Mouse (Mus musculus): ENCODE measurements around the gene Oas1f. TPM values are rescaled to one million over a fixed set of nuclear protein-coding genes. Genes with fewer than 3 reads are reported as not detected.
"Not testable (repeated sequence)": the region's sequence is repeated elsewhere in the genome, so short reads cannot be mapped to it uniquely, and the experiment has no call there.

The Oas1f gene
- polyA plus RNA-seq, 1 experiment from 2014 or later, result not detected

- H3K36me3 ChIP-seq (ENCODE audit: control insufficient read depth, insufficient read depth, low read length); ATAC-seq (ENCODE audit: low FRiP score, low TSS enrichment); DNase-seq; H3K4me3 ChIP-seq (replicated peaks; ENCODE audit: low read depth, low read length); H3K4me2 ChIP-seq (ENCODE audit: low read length); H3K27me3 ChIP-seq (ENCODE audit: control insufficient read depth, insufficient read depth, low read length); H3K27ac ChIP-seq (replicated peaks; ENCODE audit: low read depth, low read length); H3K9ac ChIP-seq (replicated peaks; ENCODE audit: low read length); H3K9me3 ChIP-seq (ENCODE audit: control insufficient read depth, low read length); H3K4me1 ChIP-seq (ENCODE audit: control insufficient read depth, insufficient read depth, low read length): not testable (repeated sequence)
- WGBS, result 84% methylated on average over 2 of the region's 2 CpGs
These were observed 47.5 kb downstream of the Oas1f start for GRCm38 (mm10) chr5:120894692-120895091.

GRCm38 (mm10) chr5:120895231-120895900, 48.2 kb downstream of the Oas1f start:
- H3K4me3 ChIP-seq (replicated peaks; ENCODE audit: low read depth, low read length), result no peak overlapping the region
- ATAC-seq (ENCODE audit: low FRiP score, low TSS enrichment) (no peak), DNase-seq (peak; percentile 14)
- H3K9me3 ChIP-seq (ENCODE audit: control insufficient read depth, low read length), result no peaks in the 10 kb centered on the region
- H3K4me2 ChIP-seq (ENCODE audit: low read length), result no peak overlapping the region
- WGBS, result 82% methylated on average over 11 of the region's 11 CpGs
- H3K27ac ChIP-seq (replicated peaks; ENCODE audit: low read depth, low read length), result no peak overlapping the region
- H3K9ac ChIP-seq (replicated peaks; ENCODE audit: low read length), result no peak overlapping the region
- no peaks in the 10 kb centered on the region for H3K36me3 ChIP-seq (ENCODE audit: control insufficient read depth, insufficient read depth, low read length)
- no peaks in the 10 kb centered on the region for H3K27me3 ChIP-seq (ENCODE audit: control insufficient read depth, insufficient read depth, low read length)
- no peaks in the 10 kb centered on the region for H3K4me1 ChIP-seq (ENCODE audit: control insufficient read depth, insufficient read depth, low read length)

- WGBS, result 80% methylated on average over 6 of the region's 6 CpGs
- DNase-seq, result no peak
These were observed 51.1 kb downstream of the Oas1f start for GRCm38 (mm10) chr5:120898307-120898706.

GRCm38 (mm10) chr5:120898726-120899125, 51.6 kb downstream of the Oas1f start:
- Histone ChIP-seq H3K4me1 (ENCODE audit: control insufficient read depth, insufficient read depth, low read length) (no peaks in the 10 kb centered on the region), H3K9me3 (ENCODE audit: control insufficient read depth, low read length) (no peaks in the 10 kb centered on the region), H3K27ac (replicated peaks; ENCODE audit: low read depth, low read length) (no peak overlapping the region), H3K27me3 (ENCODE audit: control insufficient read depth, insufficient read depth, low read length) (no peaks in the 10 kb centered on the region), H3K36me3 (ENCODE audit: control insufficient read depth, insufficient read depth, low read length) (no peaks in the 10 kb centered on the region), H3K9ac (replicated peaks; ENCODE audit: low read length) (no peak overlapping the region), H3K4me3 (replicated peaks; ENCODE audit: low read depth, low read length) (no peak overlapping the region), H3K4me2 (ENCODE audit: low read length) (no peak overlapping the region)
- ATAC-seq (ENCODE audit: low FRiP score, low TSS enrichment), result no peak
- DNase-seq, result no peak

More at GRCm38 (mm10) chr5:120898307-120898706, 51.1 kb downstream of the Oas1f start:
- no peaks in the 10 kb centered on the region for H3K27me3 ChIP-seq (ENCODE audit: control insufficient read depth, insufficient read depth, low read length)
- ATAC-seq (ENCODE audit: low FRiP score, low TSS enrichment), result no peak
- no peak overlapping the region for H3K4me3 ChIP-seq (replicated peaks; ENCODE audit: low read depth, low read length)
- H3K4me2 ChIP-seq (ENCODE audit: low read length), result no peak overlapping the region
- H3K36me3 ChIP-seq (ENCODE audit: control insufficient read depth, insufficient read depth, low read length), result no peaks in the 10 kb centered on the region
- H3K9me3 ChIP-seq (ENCODE audit: control insufficient read depth, low read length), result no peaks in the 10 kb centered on the region
- no peak overlapping the region for H3K27ac ChIP-seq (replicated peaks; ENCODE audit: low read depth, low read length)
- no peak overlapping the region for H3K9ac ChIP-seq (replicated peaks; ENCODE audit: low read length)
- H3K4me1 ChIP-seq (ENCODE audit: control insufficient read depth, insufficient read depth, low read length), result no peaks in the 10 kb centered on the region

- Histone ChIP-seq H3K9ac (replicated peaks; ENCODE audit: low read length) (no peak overlapping the region), H3K4me3 (replicated peaks; ENCODE audit: low read depth, low read length) (no peak overlapping the region)
- 56% methylated on average over 1 of the region's 1 CpGs for WGBS
These were observed 53.5 kb downstream of the Oas1f start for GRCm38 (mm10) chr5:120900666-120901065.

GRCm38 (mm10) chr5:120902056-120902455, 54.9 kb downstream of the Oas1f start:
- whole genome bisulfite sequencing, result 91% methylated on average over 5 of the region's 5 CpGs
- Histone ChIP-seq H3K4me3 (replicated peaks; ENCODE audit: low read depth, low read length) (no peak overlapping the region), H3K4me2 (ENCODE audit: low read length) (no peak overlapping the region), H3K27me3 (ENCODE audit: control insufficient read depth, insufficient read depth, low read length) (no peaks in the 10 kb centered on the region), H3K9me3 (ENCODE audit: control insufficient read depth, low read length) (no peaks in the 10 kb centered on the region), H3K4me1 (ENCODE audit: control insufficient read depth, insufficient read depth, low read length) (no peaks in the 10 kb centered on the region), H3K27ac (replicated peaks; ENCODE audit: low read depth, low read length) (no peak overlapping the region), H3K9ac (replicated peaks; ENCODE audit: low read length) (no peak overlapping the region), H3K36me3 (ENCODE audit: control insufficient read depth, insufficient read depth, low read length) (no peaks in the 10 kb centered on the region)
- ATAC-seq (ENCODE audit: low FRiP score, low TSS enrichment), result no peak
- no peak for DNase-seq

More at GRCm38 (mm10) chr5:120900666-120901065, 53.5 kb downstream of the Oas1f start:
- Histone ChIP-seq H3K27ac (replicated peaks; ENCODE audit: low read depth, low read length) (no peak overlapping the region), H3K9me3 (ENCODE audit: control insufficient read depth, low read length) (no peaks in the 10 kb centered on the region), H3K27me3 (ENCODE audit: control insufficient read depth, insufficient read depth, low read length) (no peaks in the 10 kb centered on the region), H3K4me1 (ENCODE audit: control insufficient read depth, insufficient read depth, low read length) (no peaks in the 10 kb centered on the region), H3K36me3 (ENCODE audit: control insufficient read depth, insufficient read depth, low read length) (no peaks in the 10 kb centered on the region), H3K4me2 (ENCODE audit: low read length) (no peak overlapping the region)
- no peak for ATAC-seq (ENCODE audit: low FRiP score, low TSS enrichment)
- DNase-seq, result no peak

GRCm38 (mm10) chr5:120906791-120907733, 59.9 kb downstream of the Oas1f start, which contains the start of gene Oas1a:
Gene Oas1a, minus strand, starts transcription at chr5:120907521.
- not testable (repeated sequence) for H3K9ac ChIP-seq (replicated peaks; ENCODE audit: low read length); ATAC-seq (ENCODE audit: low FRiP score, low TSS enrichment); H3K27me3 ChIP-seq (ENCODE audit: control insufficient read depth, insufficient read depth, low read length); H3K4me2 ChIP-seq (ENCODE audit: low read length); H3K9me3 ChIP-seq (ENCODE audit: control insufficient read depth, low read length); H3K27ac ChIP-seq (replicated peaks; ENCODE audit: low read depth, low read length); H3K36me3 ChIP-seq (ENCODE audit: control insufficient read depth, insufficient read depth, low read length); H3K4me1 ChIP-seq (ENCODE audit: control insufficient read depth, insufficient read depth, low read length); H3K4me3 ChIP-seq (replicated peaks; ENCODE audit: low read depth, low read length); DNase-seq
- WGBS, result 35% methylated on average over 9 of the region's 12 CpGs
